Mouse (Mus musculus) layer of hippocampus, postnatal 14 days (tissue): ENCODE data around the gene Wdr95. TPM values are rescaled to one million over a fixed set of nuclear protein-coding genes. Genes with fewer than 3 reads are reported as not detected.

Source experiments
- DNase-seq, 2 experiments: peaks; one replicate each; pipeline ENCODE4 v3.0.0; 2021 to 2022; ENCODE audit warnings: low spot score in 2 of 2, mixed read lengths in 1 of 2
- total RNA-seq, 2 experiments: library from RNA; stranded (reverse); gene quantifications; 2 replicates each; pipeline ENCODE4 v1.2.3; 2021

Wdr95 gene
- total RNA-seq, 2 experiments from 2014 or later, result 2.0 to 2.1 TPM

DNA sequence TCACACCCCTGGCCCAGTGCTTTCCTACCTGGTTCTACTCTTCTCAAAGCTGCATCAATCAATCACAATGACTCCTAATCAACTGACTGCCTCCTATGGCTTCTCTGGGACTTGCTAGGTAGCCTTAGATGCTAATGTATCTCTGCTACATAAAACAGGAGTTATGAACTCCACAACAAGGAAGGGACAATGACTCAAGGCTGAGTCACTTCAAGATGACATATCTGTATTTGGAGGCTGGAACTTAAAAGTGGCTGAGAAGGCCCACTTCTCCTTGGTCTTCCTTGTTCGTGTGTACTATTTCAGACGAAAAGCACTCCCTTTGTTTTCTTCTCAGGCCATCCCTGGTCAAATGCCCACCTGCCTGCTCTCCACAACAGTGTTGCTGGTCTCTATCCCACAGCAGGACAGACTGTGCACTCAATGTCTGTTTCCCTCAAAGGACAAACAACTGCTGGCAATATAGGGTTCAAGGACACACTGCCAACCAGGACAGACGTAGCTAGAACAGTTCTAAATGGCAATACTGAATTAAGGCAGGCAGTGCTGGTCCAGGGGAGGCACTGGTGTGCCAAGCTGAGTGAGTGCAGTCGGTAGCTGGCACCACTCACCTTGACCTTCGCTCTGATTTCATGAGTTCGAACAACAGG lies 89.4 kb downstream of the Wdr95 start:
- DNase-seq, result no peak

DNA sequence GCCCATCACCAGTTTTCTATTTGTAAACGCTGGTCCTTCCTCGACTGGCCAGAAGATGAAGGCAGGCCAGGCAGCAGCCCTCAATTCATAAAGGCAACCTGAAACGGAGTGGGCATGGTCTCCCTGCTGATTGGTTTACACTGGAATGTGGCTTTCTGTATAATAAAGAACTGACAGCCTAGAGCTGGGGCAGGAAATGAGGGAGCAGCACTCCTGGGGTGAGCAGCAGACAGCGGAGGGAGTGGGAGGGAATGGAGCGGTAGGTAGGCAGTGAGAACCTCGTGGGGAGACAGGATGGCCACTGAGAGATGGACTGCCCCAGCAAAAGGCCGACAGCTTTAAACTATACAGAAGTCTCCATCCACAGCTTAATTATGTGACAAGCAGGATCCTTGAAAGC lies 93.7 kb downstream of the Wdr95 start:
- DNase-seq, result no peak

DNA sequence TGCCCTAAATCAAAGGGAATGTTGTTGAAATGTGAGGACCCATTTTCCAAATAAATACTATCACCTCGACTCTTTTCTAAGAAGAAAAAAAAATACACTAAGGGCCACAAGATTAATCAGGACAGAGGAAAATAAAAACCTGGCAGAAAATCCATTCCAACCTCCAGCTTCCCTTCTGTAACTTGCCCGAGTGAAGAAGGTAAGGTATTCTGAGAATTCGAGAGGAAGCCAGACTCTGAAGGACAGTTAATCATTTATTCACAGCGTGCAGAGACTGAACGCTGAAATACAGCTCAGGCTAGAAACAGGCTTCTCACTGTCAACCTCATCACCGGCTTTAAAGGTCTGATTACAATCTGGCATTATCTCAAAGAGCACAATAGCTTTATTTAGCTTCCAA lies 94.2 kb downstream of the Wdr95 start:
- DNase-seq, result no peak

DNA sequence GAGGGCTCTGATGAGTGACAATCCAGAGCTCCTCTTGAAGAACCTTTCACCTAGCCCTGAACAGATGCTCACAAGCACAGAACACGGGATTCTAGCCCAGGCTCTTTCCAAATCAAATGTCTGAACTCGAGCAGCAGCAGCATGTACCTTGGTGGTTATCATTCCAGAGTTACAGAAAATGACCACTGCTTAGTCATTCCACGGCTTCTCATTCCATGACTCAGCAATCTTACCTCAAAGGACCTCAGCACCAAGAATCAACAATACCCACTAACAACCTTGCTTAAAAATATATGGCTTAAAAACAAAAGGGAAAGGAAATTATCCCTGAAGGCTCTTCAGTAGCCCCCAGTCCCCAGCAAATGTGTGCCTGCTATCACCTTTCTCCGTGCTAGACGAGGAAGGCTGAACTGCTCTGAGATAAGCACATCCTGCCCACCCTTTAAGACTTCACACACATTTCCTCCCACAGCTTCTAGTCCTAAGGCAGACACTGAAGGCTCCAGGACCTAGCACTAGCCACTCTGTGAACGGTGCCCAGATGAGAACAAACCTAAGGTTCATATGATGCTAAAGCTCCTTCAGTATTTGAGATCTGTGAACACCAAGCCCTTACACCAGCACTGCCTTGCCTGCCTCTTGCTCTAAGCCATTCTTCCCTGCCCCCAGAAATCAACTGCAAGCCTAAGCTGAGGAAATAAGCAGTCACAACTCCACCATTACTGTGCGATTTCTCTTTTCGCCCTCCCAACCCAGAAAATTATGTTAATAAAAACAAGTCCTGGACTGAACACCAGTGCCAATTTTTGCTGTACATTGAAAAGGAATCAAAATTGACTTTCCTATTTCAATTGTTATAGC lies 95.6 kb downstream of the Wdr95 start:
- no peak for DNase-seq

DNA sequence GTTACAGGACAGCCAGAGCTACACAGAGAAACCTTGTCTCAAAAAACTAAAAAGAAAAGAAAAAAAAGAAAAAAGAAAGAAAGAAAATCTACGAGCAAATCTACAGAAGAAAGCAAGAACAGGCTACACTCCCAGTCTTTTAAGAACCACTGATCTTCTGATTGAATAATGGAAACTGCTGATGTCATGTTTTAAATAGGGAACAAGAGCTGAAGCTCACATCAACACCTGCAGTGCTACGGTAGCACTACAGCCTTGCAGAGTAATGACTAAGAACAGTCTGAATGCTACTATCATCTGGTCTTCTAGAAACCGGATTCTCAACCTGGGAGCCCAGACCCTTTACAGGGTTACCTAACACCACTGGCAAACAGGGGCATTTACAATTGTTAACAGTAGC lies 97.1 kb downstream of the Wdr95 start:
- DNase-seq, result no peak

DNA sequence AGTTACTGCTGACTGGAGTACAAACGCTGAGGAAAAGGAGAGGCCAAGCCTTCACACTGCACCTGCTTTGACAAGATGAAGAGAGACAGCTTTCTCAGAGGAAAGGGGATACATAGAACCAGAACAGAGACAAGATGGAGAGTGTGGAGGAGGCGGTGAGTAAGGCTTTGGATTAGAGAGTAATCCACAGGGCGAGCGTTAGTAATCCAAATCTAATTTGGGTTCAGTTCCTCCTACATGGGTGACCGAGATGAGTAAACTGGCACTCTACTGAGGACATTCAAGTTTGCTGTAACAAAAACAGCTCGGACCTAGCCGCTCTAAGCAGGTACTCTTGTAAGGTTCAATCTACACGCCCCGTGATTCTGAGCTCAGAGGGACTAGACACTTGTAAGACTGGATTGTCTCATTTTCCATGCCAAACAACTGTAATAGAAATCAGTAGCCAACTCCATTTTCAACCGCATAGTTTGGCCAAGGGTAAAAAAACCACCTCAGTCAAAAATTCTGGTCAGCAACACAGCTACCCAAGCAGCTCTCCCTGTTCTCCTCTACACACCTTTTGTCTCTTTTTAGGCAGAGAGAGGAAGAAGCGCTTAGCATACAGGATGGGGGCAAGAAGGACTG lies 106.0 kb downstream of the Wdr95 start:
- DNase-seq, result no peak

DNA sequence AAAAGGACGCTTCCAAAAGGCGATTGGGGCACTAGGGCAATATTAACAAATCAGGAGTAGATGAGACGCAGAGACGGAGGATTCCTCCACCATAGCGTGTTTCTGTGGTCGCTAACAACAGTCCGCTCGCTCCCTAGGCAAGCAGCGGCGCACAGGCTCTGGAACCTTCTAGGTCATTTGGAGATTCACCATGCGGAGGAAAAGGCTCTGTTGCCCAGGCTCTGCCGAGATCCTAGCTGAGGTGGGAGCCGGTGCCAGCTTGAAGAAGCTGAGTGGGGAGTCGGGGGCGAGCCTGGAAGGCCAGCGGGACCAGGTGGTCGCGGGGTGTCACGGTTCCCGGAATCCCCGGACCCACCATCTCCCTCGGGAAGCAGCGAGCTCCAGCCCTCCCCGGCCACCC lies 107.1 kb downstream of the Wdr95 start:
- no peak for DNase-seq

DNA sequence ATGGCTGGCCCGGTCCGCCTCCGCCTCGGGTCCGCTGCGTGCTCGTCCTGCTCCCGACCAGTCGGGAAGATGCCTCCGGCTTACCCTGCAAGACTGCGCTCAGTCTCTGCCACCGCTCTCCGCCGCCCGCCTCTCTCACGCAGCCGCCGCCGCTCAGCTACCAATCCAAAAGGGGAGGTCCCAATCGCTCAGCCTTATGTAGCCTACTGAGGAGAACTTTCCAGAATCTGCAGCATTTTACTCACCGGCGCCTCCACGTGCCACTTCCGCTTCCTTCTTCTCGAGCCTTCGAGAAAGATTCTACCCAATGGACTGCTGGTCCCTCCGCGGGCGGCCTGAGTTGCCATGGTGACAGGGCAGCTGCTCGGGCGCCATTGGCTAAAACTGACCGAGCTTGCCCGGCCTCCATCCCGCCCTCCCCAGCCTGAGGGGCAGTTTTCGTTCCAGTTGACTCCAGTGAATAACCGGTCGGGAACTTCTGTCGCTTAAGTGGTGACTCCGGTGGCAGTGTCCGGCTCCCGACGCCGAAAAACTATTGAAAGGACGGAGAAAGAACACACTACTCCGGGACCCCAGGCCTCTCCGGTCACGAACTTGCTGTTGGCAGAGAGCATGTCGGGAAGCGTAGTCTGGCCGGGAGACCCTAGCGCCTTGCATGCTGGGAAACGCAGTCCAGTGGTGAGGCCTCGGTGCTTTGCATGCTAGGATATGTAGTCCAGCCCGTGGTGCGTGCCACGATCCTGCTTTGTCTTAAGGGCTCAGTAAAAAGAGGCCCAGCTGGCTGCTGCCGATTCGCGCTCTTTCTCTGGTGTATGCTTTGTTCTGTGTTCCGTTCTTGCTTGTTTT lies 107.8 kb downstream of the Wdr95 start, which contains the start of gene Hsph1:
Gene Hsph1, minus strand, starts transcription at position 302 of the 846 bp plus-strand sequence.
- peak; percentile 99 for DNase-seq

DNA sequence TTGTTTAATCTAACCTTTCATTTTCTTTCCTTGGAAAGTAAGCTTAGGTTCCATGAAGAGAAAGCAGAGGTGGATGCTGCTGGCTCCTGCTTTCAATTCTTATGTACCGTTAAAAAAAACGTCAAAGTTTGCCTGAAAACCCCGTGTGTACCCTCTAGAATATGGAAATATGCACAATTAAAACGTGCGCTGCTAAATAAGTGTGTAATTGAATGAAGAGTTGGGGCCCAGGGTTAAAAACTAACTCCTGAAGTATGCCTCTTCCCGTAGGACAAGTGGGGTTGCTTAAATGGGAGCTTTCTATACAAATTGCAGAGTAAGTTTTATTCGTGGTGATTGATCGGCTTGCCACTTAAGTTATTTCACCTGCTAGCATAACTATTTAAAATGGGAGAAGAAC lies 108.8 kb downstream of the Wdr95 start:
- DNase-seq, result no peak

DNA sequence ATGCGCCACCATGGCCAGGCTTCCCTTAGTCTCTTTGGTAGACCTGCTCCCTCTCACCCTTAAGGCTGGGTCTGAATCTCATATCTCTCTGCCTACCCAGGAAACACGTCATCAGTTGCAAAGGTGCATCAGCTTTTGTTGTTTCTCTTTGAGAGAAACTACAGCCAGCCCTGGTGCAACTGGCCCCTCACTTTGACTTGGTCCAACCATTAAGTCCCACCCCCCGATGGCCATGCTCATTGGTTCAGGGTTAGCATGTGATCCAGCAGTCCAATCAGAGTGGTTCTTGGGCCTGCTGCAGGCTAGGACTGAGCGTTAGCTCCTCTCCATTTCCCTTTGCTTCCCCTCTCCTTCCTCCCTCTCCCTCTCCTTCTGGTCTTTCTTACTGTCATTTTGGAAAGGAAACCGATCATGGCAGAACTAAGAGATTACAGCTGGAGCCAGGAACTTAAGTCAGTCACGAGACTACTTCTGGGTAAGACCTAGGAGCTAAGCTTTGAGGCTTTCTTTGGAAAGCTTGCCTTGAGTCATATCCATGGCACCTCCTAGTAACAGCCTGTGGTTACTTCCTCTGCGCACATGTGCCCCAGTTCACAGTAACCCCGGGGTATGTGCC lies 112.9 kb downstream of the Wdr95 start:
- no peak for DNase-seq

DNA sequence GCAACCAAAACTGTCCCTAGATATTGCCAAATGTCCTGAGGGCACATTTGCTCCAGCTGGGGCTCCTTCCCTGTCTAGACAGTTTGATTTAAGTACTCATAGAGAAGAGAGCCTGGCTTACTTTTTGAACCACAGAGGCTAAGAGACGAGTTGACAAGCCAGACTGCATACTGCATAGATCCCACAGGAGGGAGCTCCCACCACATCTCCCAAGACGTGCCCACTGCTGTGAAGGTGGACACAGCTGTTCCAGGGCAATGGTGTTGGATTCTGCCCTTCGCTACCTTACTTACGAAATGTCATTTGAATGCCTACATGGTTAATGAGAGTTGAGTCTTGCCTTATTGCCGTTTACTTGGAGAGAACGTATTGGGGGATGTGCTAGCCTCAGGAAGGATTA lies 113.9 kb downstream of the Wdr95 start:
- no peak for DNase-seq

DNA sequence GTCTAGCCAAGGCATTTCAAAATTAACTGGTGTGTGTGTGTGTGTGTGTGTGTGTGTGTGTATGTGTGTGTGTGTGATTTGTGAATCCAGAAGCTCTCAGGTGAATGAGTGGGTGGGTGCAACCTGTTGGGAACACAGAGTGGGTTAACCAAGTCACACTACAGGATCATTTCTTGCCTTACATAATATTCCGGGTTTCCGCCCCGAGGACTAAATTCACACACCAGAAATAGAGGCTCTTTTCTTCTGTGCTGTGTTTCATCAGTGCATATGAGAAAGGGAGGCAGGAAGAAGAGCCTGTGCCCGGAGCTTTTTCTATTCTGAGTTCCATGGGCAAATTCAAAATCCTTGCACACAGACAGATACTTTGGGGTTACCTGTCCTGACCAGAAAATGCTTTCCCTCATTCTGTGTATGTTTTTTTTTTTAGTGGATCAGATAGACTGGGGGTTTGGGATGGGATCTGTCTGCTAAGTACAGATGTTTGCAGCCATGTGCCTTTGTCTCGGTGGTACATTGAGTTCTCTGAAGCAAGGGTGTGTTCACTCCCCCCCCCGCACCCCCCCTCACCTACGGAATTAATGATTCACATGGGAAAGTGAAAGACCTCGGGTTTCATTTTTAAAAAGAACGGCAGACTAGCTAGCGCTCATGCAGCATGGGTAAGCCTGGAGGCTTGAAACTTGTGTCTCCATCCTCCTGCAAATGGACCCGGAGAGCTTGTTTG lies 114.5 kb downstream of the Wdr95 start:
- DNase-seq, result no peak

DNA sequence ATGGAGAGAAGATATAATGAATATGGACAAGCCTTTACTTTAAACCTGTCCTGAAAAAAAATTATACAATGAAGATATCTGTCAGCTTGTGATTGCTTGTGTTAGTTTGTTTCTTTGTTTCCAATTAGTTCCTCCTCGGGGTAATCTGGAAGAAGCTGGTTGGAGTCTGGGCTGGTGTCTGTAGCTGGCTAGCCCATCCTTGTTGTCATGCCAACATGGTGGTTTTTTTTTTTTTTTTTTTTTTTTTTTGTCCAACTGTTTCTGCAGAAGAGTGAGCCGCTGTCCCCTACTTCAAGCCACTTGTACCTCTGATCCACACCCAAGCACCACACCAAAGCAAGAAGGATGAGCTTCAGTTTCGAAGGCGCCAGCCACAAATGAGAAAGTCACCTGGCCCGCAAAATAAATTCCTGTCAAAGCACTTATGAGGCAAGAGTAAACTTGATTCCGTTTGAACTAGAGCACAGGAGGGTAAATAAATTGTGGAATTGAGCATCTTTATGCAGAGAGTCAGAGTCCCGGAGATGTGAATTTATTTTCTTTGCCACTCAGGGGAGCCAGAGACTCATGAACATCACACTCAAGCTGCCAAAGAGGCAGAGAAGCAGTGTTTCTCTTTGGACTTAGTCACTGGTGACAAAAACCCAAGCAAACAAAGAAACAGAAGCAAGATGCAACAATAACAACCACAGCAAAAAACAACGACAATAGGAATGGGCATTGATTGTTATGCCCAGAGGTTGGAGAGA lies 119.1 kb downstream of the Wdr95 start:
- peak; percentile 29 to 54 for DNase-seq

DNA sequence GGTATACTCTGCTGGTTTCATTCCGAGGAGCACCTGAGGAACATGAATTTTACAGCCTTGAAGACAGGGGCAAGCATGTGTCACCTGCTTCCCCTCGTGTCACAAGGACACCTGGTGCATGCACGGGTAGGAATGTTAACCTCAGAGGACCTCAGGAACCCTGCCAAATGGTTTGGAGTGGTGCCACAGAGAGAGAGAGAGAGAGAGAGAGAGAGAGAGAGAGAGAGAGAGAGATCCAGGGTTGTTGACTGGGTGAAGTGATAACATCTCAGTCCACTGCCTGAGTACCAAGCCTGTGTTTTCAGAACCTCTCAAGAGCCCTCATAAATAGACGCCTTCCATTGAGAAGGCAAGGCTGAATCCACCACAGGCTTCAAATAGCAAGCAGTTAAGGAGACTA lies 119.7 kb downstream of the Wdr95 start:
- DNase-seq, result no peak

DNA sequence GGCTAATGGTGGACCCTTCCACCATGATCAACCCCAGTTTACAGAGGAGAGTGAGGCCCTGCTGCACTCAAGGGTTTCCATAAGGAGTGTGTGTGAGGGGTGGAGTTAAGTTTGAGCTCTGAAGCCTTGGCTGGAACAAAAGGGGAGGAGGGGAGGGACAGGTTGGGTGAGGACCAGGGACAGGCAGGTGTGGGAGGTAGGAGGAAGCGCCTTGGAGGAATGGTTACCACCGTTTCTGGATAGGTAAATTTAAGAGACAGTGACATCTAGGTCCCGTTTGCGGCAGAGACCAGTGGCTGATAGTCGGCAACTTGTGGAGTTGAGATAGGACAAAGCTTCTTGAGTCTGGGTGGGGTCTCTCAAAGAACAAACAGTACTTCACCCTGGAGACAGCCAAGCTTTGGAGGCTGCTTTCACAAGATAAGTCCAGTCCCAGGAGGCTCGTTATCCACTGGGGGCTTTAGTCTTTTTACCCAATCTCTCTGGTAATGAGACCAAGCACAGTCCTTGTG lies 120.5 kb downstream of the Wdr95 start:
- no peak for DNase-seq

DNA sequence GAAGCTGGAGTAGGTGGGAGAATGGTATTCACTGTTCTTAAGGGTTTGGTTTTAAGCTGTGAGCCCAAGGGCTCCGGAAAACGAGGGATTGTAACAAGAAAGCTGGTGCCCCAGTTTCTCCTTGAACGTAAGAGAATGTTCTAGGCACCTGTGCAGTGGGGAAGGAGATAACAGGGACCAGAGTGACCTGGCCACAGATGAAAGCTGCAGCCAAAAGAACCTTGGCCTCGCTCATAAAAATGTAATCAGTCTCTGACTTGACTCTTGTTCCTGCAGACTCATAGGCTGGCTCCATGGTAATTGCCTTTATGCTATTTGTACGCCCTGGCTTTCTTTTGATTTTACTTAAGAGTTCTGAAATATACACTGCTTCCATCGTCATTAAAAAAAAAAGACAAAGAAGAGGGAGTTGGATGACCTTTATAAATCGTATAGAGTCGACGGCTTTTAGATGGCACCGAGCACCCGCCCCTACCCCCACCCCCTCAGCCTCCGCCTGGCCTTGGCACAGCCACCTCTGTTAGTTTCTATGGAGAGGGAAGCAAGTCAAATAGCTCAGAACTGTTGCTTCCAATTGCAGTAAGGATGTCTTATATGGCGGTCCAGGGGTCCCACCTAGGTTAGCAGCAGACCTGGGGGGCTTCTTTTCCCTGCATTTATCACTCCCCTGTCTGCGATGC lies 121.2 kb downstream of the Wdr95 start:
- DNase-seq, result no peak

DNA sequence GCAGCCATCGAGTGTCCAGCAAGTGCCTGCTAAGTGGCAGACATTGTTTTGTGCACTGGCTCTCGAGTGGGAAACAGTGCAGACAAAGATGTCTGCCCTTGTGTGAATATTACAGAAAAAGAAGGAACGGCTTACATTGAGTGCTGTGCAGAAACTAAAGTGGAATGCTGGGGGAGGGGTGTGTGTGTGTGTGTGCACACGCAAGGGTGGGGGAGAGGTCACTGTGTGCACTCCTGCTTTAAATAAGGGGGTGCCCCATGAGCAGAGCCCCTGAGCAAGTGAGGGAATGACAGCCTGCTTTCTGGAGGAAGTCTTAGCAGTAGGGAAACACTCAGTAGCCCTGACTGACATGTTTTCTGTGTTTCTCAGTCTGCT lies 121.7 kb downstream of the Wdr95 start:
- DNase-seq, result no peak

DNA sequence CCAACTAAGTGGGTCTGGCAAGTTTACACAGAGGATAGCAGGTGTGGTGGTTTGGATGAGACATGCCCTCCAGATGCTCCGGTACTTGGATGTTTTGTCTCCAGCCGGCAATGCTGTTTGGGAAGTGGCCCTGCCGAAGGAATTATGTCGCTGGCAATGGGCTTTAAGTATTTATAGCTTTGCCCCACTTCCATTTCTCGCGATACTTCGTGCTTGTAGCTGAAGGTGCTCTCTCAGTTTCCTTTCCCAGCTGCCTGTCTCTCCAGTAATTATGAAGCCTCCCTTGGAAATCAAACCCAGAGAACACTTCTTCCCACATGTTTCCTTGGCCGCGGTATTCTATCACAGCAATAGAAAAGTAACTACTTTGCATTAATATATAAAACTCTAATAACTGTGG lies 127.2 kb downstream of the Wdr95 start:
- DNase-seq, result no peak

DNA sequence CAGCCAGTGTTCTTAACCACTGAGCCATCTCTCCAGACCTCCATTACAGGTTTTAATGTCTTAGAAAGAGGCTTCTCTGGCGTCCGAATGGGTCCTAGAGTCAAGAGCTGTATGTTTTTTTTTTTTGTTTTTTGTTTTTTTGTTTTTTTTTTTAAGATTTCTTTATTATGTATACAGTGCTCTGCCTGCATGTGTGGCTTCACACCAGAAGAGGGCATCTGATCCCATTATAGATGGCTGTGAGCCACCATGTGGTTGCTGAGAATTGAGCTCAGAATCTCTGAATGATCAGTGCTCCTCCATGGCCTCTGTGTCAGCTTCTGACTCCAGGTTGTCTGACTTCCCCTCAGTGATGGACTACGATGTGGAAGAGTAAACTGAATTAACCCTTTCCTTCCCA lies 129.5 kb downstream of the Wdr95 start:
- no peak for DNase-seq
